Mouse (Mus musculus) gastrocnemius, postnatal 10 days (tissue): ENCODE measurements around the gene Pccb. TPM values are rescaled to one million over a fixed set of nuclear protein-coding genes. Genes with fewer than 3 reads are reported as not detected.

Experiments used
- DNase-seq: peaks from one replicate; pipeline ENCODE4 v3.0.0; 2021; ENCODE audit warnings: mixed read lengths
- total RNA-seq, 2 experiments: library from RNA; stranded (reverse); gene quantifications; 2 replicates each; pipeline ENCODE4 v1.2.3; 2021

Pccb gene
- total RNA-seq, 2 experiments from 2014 or later, result 45.3 to 55.6 TPM

- no peak for DNase-seq
Observed at GRCm38 (mm10) chr9:101045710-101046338, 11.1 kb upstream of the Pccb start.

- no peak for DNase-seq
Observed at GRCm38 (mm10) chr9:101042249-101042648, 7.6 kb upstream of the Pccb start.

GRCm38 (mm10) chr9:101041508-101041907 is 6.8 kb upstream of the Pccb start:
- DNase-seq, result no peak

GRCm38 (mm10) chr9:101038634-101039033 is 3.9 kb upstream of the Pccb start:
- DNase-seq, result no peak

GRCm38 (mm10) chr9:101037396-101037795 is 2.7 kb upstream of the Pccb start:
- DNase-seq, result no peak

- DNase-seq, result no peak
Observed at GRCm38 (mm10) chr9:101036876-101037275, 2.2 kb upstream of the Pccb start.

- DNase-seq, result no peak
Observed at GRCm38 (mm10) chr9:101035836-101036596, 1.3 kb upstream of the Pccb start.

- no peak for DNase-seq
Observed at GRCm38 (mm10) chr9:101033761-101034447, 794 bp downstream of the Pccb start.

GRCm38 (mm10) chr9:101018768-101019167 is 15.9 kb downstream of the Pccb start:
- no peak for DNase-seq

- DNase-seq, result no peak
Observed at GRCm38 (mm10) chr9:101017734-101018516, 16.8 kb downstream of the Pccb start.

GRCm38 (mm10) chr9:101015324-101015723 is 19.4 kb downstream of the Pccb start:
- no peak for DNase-seq

GRCm38 (mm10) chr9:101012433-101012832 is 22.3 kb downstream of the Pccb start:
- no peak for DNase-seq

GRCm38 (mm10) chr9:101005866-101006265 is 28.8 kb downstream of the Pccb start:
- no peak for DNase-seq

GRCm38 (mm10) chr9:101003302-101003701 is 31.4 kb downstream of the Pccb start:
- no peak for DNase-seq

GRCm38 (mm10) chr9:101002841-101003240 is 31.9 kb downstream of the Pccb start:
- DNase-seq, result no peak

- no peak for DNase-seq
Observed at GRCm38 (mm10) chr9:101002053-101002452, 32.6 kb downstream of the Pccb start.

GRCm38 (mm10) chr9:100997138-100997537 is 37.6 kb downstream of the Pccb start:
- no peak for DNase-seq

- no peak for DNase-seq
Observed at GRCm38 (mm10) chr9:100993937-100994336, 40.8 kb downstream of the Pccb start.

GRCm38 (mm10) chr9:100992191-100992590 is 42.5 kb downstream of the Pccb start:
- no peak for DNase-seq

GRCm38 (mm10) chr9:100991321-100991720 is 43.4 kb downstream of the Pccb start:
- DNase-seq, result no peak

GRCm38 (mm10) chr9:100990609-100991008 is 44.1 kb downstream of the Pccb start:
- DNase-seq, result no peak

- no peak for DNase-seq
Observed at GRCm38 (mm10) chr9:100987850-100988249, 46.8 kb downstream of the Pccb start.
